Mouse (Mus musculus) lung, embryonic 15.5 days (tissue): Measurements from ENCODE around the gene Cmpk1. TPM values are rescaled to one million over a fixed set of nuclear protein-coding genes. Genes with fewer than 3 reads are reported as not detected.

ENCODE experiments used
- ATAC-seq: fragments of 200-750 bp; cut with Nextera tagmentation; 2 replicates; pipeline ENCODE4 v1.8.0; 2017; ENCODE audit warnings: moderate number of reproducible peaks, borderline replicate concordance; ENCODE audit not compliant: low FRiP score, low TSS enrichment; ENCODE audit errors: extremely low read depth
- H3K27ac ChIP-seq: fragments of 300-500 bp; sonication (generic); 2 replicates; pipeline ENCODE4 v1.5.1; 2015; ENCODE audit warnings: moderate library complexity, mild to moderate bottlenecking, inconsistent platforms
- H3K27me3 ChIP-seq: fragments of 300-500 bp; sonication (generic); 2 replicates; pipeline ENCODE4 v1.6.1; 2015; ENCODE audit warnings: inconsistent platforms
- H3K36me3 ChIP-seq: fragments of 300-500 bp; sonication (generic); 2 replicates; pipeline ENCODE4 v1.6.1; 2015; ENCODE audit warnings: inconsistent platforms
- H3K4me1 ChIP-seq: fragments of 300-500 bp; sonication (generic); 2 replicates; pipeline ENCODE4 v1.6.1; 2015; ENCODE audit warnings: inconsistent platforms
- H3K4me2 ChIP-seq: fragments of 300-500 bp; sonication (generic); 2 replicates; pipeline ENCODE4 v1.6.1; 2015; ENCODE audit warnings: inconsistent platforms, mild to moderate bottlenecking, moderate library complexity
- H3K4me3 ChIP-seq: fragments of 300-500 bp; sonication (generic); 2 replicates; pipeline ENCODE4 v1.5.1; 2015; ENCODE audit warnings: mild to moderate bottlenecking, inconsistent platforms
- H3K9ac ChIP-seq: fragments of 300-500 bp; sonication (generic); 2 replicates; pipeline ENCODE4 v1.6.1; 2015; ENCODE audit warnings: inconsistent platforms
- H3K9me3 ChIP-seq: fragments of 300-500 bp; sonication (generic); 2 replicates; pipeline ENCODE4 v1.6.1; 2016; ENCODE audit warnings: inconsistent platforms
- WGBS: fragments of 180-500 bp; shearing (Covaris S2); methylation state at CpG from one replicate; pipeline ENCODE4 v1.1.7; 2015; 5-methylcytosine and 5-hydroxymethylcytosine counted together
- polyA plus RNA-seq: library from polyadenylated mRNA; unstranded; fragments of >200 nt; fragmentation: Nextera tagmentation; extraction: Ambion mirVana; gene quantifications from 2 replicates; pipeline ENCODE4 v1.2.1, GENCODE M21; 2015

Gene Cmpk1
- polyA plus RNA-seq, 1 experiment from 2014 or later, result 113 TPM

GRCm38 (mm10) chr4:114913594-114913962 is 73.5 kb downstream of the Cmpk1 start:
- Histone ChIP-seq H3K4me3 (no peak overlapping the region), H3K36me3 (no peaks in the 10 kb centered on the region), H3K4me1 (peaks cover 2% of the 10 kb centered on the region), H3K4me2 (no peak overlapping the region), H3K9me3 (no peaks in the 10 kb centered on the region), H3K27me3 (peaks cover 85% of the 10 kb centered on the region), H3K9ac (no peak overlapping the region), H3K27ac (no peak overlapping the region)
- no peak for ATAC-seq
- 3% methylated on average over 13 of the region's 13 CpGs for WGBS

GRCm38 (mm10) chr4:114912705-114913593 is 74.1 kb downstream of the Cmpk1 start:
- Histone ChIP-seq H3K27ac (no peak overlapping the region), H3K27me3 (peaks cover 92% of the 10 kb centered on the region), H3K4me3 (no peak overlapping the region), H3K4me2 (no peak overlapping the region), H3K9me3 (no peaks in the 10 kb centered on the region), H3K4me1 (peaks cover 7% of the 10 kb centered on the region), H3K9ac (no peak overlapping the region), H3K36me3 (no peaks in the 10 kb centered on the region)
- ATAC-seq, result no peak
- 10% methylated on average over 35 of the region's 35 CpGs for WGBS

- H3K4me2 ChIP-seq, result peak overlapping the region; percentile 95
- H3K4me1 ChIP-seq, result peaks cover 17% of the 10 kb centered on the region
- peak overlapping the region; percentile 60 for H3K4me3 ChIP-seq
- H3K36me3 ChIP-seq, result no peaks in the 10 kb centered on the region
- no peak overlapping the region for H3K27ac ChIP-seq
- no peak for ATAC-seq
- WGBS, result 4% methylated on average over 20 of the region's 20 CpGs
- no peaks in the 10 kb centered on the region for H3K9me3 ChIP-seq
- peak overlapping the region; percentile 48; the same call in 1 of the 2 replicates for H3K9ac ChIP-seq
- H3K27me3 ChIP-seq, result peaks cover 97% of the 10 kb centered on the region
Measured at GRCm38 (mm10) chr4:114909602-114910484, 77.2 kb downstream of the Cmpk1 start.

Other genes with a start within 250 kb of the Cmpk1 start
- not detected in 2 replicates for gene Gm12830, start 165.5 kb downstream of the Cmpk1 start, polyA plus RNA-seq
- 0.15 and 0.20 TPM in 2 replicates for gene Foxd2, start 78.4 kb downstream of the Cmpk1 start, polyA plus RNA-seq
- gene Foxe3, start 61.2 kb downstream of the Cmpk1 start, polyA plus RNA-seq, result not detected in 2 replicates
- 15.2 and 16.6 TPM in 2 replicates for gene Stil, start 12.9 kb upstream of the Cmpk1 start, polyA plus RNA-seq
- gene Tal1, start 69.2 kb upstream of the Cmpk1 start, polyA plus RNA-seq, result 1.8 TPM in 2 replicates
- gene Pdzk1ip1, start 101.5 kb upstream of the Cmpk1 start, polyA plus RNA-seq, result 21.6 and 22.9 TPM in 2 replicates
- 0.06 TPM in 1 of 2 replicates, not detected in the other for gene Cyp4x1, start 147.0 kb upstream of the Cmpk1 start, polyA plus RNA-seq